Mouse (Mus musculus): ENCODE results near the gene Ctnnd2. TPM values are rescaled to one million over a fixed set of nuclear protein-coding genes. Genes with fewer than 3 reads are reported as not detected.

Ctnnd2 gene
- polyA plus RNA-seq, 1 experiment: 0.02 TPM

DNA sequence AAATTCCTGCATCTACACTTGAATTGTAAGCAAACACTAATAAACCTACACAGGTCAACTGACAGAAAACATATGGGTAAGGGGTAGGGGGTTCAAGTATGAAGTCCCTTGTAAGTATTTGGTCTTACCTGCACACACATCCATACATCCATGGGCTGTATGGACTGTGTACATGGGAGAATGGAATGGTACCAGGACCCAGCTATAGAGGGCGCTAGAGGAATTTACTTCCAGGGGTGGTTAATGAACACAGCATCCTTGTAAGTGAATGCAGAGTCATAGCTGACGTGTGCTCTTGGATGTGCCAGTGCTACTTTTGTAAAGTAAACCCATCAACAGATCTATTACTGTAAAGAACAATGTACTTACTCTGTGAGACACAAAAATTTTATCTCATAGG, 254.9 kb downstream of the Ctnnd2 start:
- no peak overlapping the region for H3K4me2 ChIP-seq (ENCODE audit: low read depth)
- no peak overlapping the region for H3ac ChIP-seq (ENCODE audit: control insufficient read depth, insufficient read length)
- no peak for TF ChIP-seq TCF3 (IDR thresholded peaks at IDR 0.05; ENCODE audit: insufficient read length, low read depth)
- TF ChIP-seq E2F4 (IDR thresholded peaks at IDR 0.05; ENCODE audit: insufficient read depth): no peak
- TF ChIP-seq USF1 (IDR thresholded peaks at IDR 0.05; ENCODE audit: low read depth): no peak
- no peak for TF ChIP-seq REST (IDR thresholded peaks at IDR 0.05; ENCODE audit: insufficient read depth, insufficient read length)
- no peak for TF ChIP-seq POLR2AphosphoS2 (IDR thresholded peaks at IDR 0.05; ENCODE audit: insufficient read length, low read depth)
- TF ChIP-seq TCF12 (IDR thresholded peaks at IDR 0.05; ENCODE audit: insufficient read depth, poor library complexity, severe bottlenecking): no peak
- no peak for TF ChIP-seq POLR2A (IDR thresholded peaks at IDR 0.05; ENCODE audit: insufficient read length, low read depth)
- no peak for TF ChIP-seq SRF (IDR thresholded peaks at IDR 0.05; ENCODE audit: control insufficient read depth, insufficient read length, low read depth)
- no peak for TF ChIP-seq MAX (IDR thresholded peaks at IDR 0.05; ENCODE audit: low read depth)
- no peak for TF ChIP-seq CEBPB (IDR thresholded peaks at IDR 0.05; ENCODE audit: insufficient read depth, poor library complexity, severe bottlenecking)
- no peak for TF ChIP-seq MYOD1 (IDR thresholded peaks at IDR 0.05; ENCODE audit: control insufficient read depth in 1 of 3, insufficient read length in 2 of 3, low read depth in 2 of 3)
- TF ChIP-seq MYOG (IDR thresholded peaks at IDR 0.05; ENCODE audit: control insufficient read depth in 1 of 3, insufficient read depth in 1 of 3, insufficient read length in 2 of 3, low read depth in 2 of 3): no peak
- no peaks in the 10 kb centered on the region for H3K36me3 ChIP-seq (ENCODE audit: control insufficient read depth, insufficient read depth)
- no peaks in the 10 kb centered on the region for H3K27me3 ChIP-seq (ENCODE audit: control insufficient read depth, insufficient read depth, insufficient read length)
- H3K4me3 ChIP-seq: no peak overlapping the region
- H3K79me2 ChIP-seq (ENCODE audit: control insufficient read depth, insufficient read depth): no peaks in the 10 kb centered on the region

DNA sequence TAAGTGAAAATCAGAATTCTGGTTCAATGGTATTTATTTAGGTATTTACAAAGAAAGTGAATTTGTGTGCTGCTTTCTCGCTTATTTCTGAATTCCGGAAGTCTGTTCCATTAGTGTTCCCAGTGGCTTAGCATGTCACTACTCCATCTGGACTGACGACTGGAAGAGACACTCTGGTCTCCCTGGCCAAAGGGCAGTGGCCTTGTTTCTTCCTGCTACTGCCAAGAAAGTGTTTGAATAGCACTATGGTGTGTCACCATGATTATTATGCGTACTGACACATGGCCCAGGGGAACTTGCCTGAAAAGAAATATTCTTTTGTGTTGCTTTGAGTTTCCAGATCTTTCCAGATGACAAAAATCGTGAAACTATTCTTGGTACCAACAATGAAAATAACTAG, 266.7 kb downstream of the Ctnnd2 start:
- no peaks in the 10 kb centered on the region for H3K79me2 ChIP-seq (ENCODE audit: control insufficient read depth, insufficient read depth)
- TF ChIP-seq CEBPB (IDR thresholded peaks at IDR 0.05; ENCODE audit: insufficient read depth, poor library complexity, severe bottlenecking): no peak
- no peak for TF ChIP-seq E2F4 (IDR thresholded peaks at IDR 0.05; ENCODE audit: insufficient read depth)
- TF ChIP-seq POLR2AphosphoS2 (IDR thresholded peaks at IDR 0.05; ENCODE audit: insufficient read length, low read depth): no peak
- TF ChIP-seq MYOG (IDR thresholded peaks at IDR 0.05; ENCODE audit: control insufficient read depth in 1 of 3, insufficient read depth in 1 of 3, insufficient read length in 2 of 3, low read depth in 2 of 3): no peak
- no peak for TF ChIP-seq MYOD1 (IDR thresholded peaks at IDR 0.05; ENCODE audit: control insufficient read depth in 1 of 3, insufficient read length in 2 of 3, low read depth in 2 of 3)
- no peak overlapping the region for H3K4me3 ChIP-seq
- no peak overlapping the region for H3K4me2 ChIP-seq (ENCODE audit: low read depth)
- no peaks in the 10 kb centered on the region for H3K36me3 ChIP-seq (ENCODE audit: control insufficient read depth, insufficient read depth)
- H3ac ChIP-seq (ENCODE audit: control insufficient read depth, insufficient read length): no peak overlapping the region
- H3K27me3 ChIP-seq (ENCODE audit: control insufficient read depth, insufficient read depth, insufficient read length): no peaks in the 10 kb centered on the region

DNA sequence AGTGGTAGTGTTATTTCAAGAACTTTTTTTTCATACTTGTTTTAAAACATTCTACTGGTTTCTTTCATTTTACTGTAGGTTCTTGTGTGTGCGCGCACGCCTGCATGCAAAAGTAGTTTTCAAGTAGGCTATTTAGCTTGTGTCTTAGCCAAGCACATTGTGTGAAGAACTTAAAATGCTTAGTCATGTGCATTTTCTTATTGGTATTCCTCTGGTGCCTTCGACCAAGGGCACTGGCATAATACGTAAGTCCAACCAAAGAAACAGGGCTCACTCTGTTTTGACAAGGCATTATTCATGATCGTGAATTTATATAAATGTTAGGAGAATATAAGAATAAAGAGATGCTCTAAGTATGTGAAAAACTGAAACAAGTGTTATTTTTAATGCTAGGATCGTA, 278.4 kb downstream of the Ctnnd2 start:
- H3K4me2 ChIP-seq (ENCODE audit: low read depth): no peak overlapping the region
- H3ac ChIP-seq (ENCODE audit: control insufficient read depth, insufficient read length): no peak overlapping the region
- no peaks in the 10 kb centered on the region for H3K79me2 ChIP-seq (ENCODE audit: control insufficient read depth, insufficient read depth)
- TF ChIP-seq USF1 (IDR thresholded peaks at IDR 0.05; ENCODE audit: low read depth) (no peak), E2F4 (IDR thresholded peaks at IDR 0.05; ENCODE audit: insufficient read depth) (no peak), MYOD1 (IDR thresholded peaks at IDR 0.05; ENCODE audit: control insufficient read depth in 1 of 3, insufficient read length in 2 of 3, low read depth in 2 of 3) (no peak), REST (IDR thresholded peaks at IDR 0.05; ENCODE audit: insufficient read depth, insufficient read length) (no peak), MYOG (IDR thresholded peaks at IDR 0.05; ENCODE audit: control insufficient read depth in 1 of 3, insufficient read depth in 1 of 3, insufficient read length in 2 of 3, low read depth in 2 of 3) (no peak), TCF3 (IDR thresholded peaks at IDR 0.05; ENCODE audit: insufficient read length, low read depth) (no peak), MAX (IDR thresholded peaks at IDR 0.05; ENCODE audit: low read depth) (no peak), POLR2A (IDR thresholded peaks at IDR 0.05; ENCODE audit: insufficient read length, low read depth) (no peak), TCF12 (IDR thresholded peaks at IDR 0.05; ENCODE audit: insufficient read depth, poor library complexity, severe bottlenecking) (no peak), CEBPB (IDR thresholded peaks at IDR 0.05; ENCODE audit: insufficient read depth, poor library complexity, severe bottlenecking) (no peak), POLR2AphosphoS2 (IDR thresholded peaks at IDR 0.05; ENCODE audit: insufficient read length, low read depth) (no peak), SRF (IDR thresholded peaks at IDR 0.05; ENCODE audit: control insufficient read depth, insufficient read length, low read depth) (no peak)
- no peaks in the 10 kb centered on the region for H3K36me3 ChIP-seq (ENCODE audit: control insufficient read depth, insufficient read depth)
- no peak overlapping the region for H3K4me3 ChIP-seq
- H3K27me3 ChIP-seq (ENCODE audit: control insufficient read depth, insufficient read depth, insufficient read length): no peaks in the 10 kb centered on the region

DNA sequence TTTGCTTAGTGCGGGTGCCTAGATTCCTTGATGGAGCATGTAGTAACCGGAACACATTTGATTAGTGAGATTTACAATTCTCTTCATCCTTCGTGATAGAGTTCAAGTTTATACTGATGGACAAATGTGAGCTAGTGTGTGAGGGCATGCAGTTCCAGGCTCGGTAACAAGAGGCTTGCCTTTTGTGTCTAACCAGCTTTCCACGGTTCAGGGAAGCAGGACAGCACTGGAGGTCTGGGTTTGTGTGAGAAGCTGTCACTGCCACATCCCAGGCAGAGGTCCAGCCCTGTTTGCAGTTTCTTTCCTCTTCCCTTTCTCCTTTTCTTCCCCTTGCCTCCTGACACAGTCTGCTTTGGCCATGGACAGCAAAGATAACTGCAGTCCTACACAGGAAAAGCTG, 279.5 kb downstream of the Ctnnd2 start:
- H3ac ChIP-seq (ENCODE audit: control insufficient read depth, insufficient read length): no peak overlapping the region
- no peak overlapping the region for H3K4me3 ChIP-seq
- H3K4me2 ChIP-seq (ENCODE audit: low read depth): no peak overlapping the region
- no peaks in the 10 kb centered on the region for H3K27me3 ChIP-seq (ENCODE audit: control insufficient read depth, insufficient read depth, insufficient read length)
- H3K79me2 ChIP-seq (ENCODE audit: control insufficient read depth, insufficient read depth): no peaks in the 10 kb centered on the region
- TF ChIP-seq MYOD1 (IDR thresholded peaks at IDR 0.05; ENCODE audit: control insufficient read depth in 1 of 3, insufficient read length in 2 of 3, low read depth in 2 of 3) (no peak), POLR2A (IDR thresholded peaks at IDR 0.05; ENCODE audit: insufficient read length, low read depth) (no peak), MYOG (IDR thresholded peaks at IDR 0.05; ENCODE audit: control insufficient read depth in 1 of 3, insufficient read depth in 1 of 3, insufficient read length in 2 of 3, low read depth in 2 of 3) (no peak), E2F4 (IDR thresholded peaks at IDR 0.05; ENCODE audit: insufficient read depth) (no peak), REST (IDR thresholded peaks at IDR 0.05; ENCODE audit: insufficient read depth, insufficient read length) (no peak), SRF (IDR thresholded peaks at IDR 0.05; ENCODE audit: control insufficient read depth, insufficient read length, low read depth) (no peak), POLR2AphosphoS2 (IDR thresholded peaks at IDR 0.05; ENCODE audit: insufficient read length, low read depth) (no peak), TCF3 (IDR thresholded peaks at IDR 0.05; ENCODE audit: insufficient read length, low read depth) (no peak), CEBPB (IDR thresholded peaks at IDR 0.05; ENCODE audit: insufficient read depth, poor library complexity, severe bottlenecking) (no peak), TCF12 (IDR thresholded peaks at IDR 0.05; ENCODE audit: insufficient read depth, poor library complexity, severe bottlenecking) (no peak), MAX (IDR thresholded peaks at IDR 0.05; ENCODE audit: low read depth) (no peak), USF1 (IDR thresholded peaks at IDR 0.05; ENCODE audit: low read depth) (no peak)
- H3K36me3 ChIP-seq (ENCODE audit: control insufficient read depth, insufficient read depth): no peaks in the 10 kb centered on the region
